Mouse (Mus musculus) adrenal gland, postnatal 14 days (tissue): ENCODE data around the gene Opcml. TPM values are rescaled to one million over a fixed set of nuclear protein-coding genes. Genes with fewer than 3 reads are reported as not detected.
A peak's percentile ranks its signal among the peaks of the same experiment; 100 is the strongest.

Source experiments
- DNase-seq: peaks from one replicate; pipeline ENCODE4 v3.0.0; 2021; ENCODE audit warnings: mixed read lengths
- total RNA-seq: library from RNA; stranded (reverse); gene quantifications from 2 replicates; pipeline ENCODE4 v1.2.3, GENCODE M21; 2021

Gene Opcml
- total RNA-seq, 1 experiment from 2014 or later: 1.4 TPM

DNA sequence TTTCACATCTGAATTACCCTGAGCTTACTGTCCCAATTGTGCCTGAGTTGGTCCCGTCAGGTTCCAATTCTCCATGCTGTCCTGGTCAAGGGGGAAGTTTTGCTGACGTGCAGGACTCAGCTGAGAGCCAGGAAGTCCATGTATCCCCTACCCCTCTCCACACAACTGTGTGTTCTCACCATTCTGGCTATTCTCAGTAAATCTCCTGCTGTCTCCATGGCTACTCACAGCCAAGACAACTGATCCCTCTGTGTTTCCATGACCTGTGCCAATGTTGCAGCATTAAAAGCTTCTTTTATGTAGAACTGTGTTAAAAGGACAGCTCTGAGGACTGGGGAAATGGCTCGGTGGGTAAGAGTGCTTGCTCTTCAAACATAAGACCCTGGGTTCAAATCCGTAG is 373.4 kb downstream of the Opcml start:
- no peak for DNase-seq

DNA sequence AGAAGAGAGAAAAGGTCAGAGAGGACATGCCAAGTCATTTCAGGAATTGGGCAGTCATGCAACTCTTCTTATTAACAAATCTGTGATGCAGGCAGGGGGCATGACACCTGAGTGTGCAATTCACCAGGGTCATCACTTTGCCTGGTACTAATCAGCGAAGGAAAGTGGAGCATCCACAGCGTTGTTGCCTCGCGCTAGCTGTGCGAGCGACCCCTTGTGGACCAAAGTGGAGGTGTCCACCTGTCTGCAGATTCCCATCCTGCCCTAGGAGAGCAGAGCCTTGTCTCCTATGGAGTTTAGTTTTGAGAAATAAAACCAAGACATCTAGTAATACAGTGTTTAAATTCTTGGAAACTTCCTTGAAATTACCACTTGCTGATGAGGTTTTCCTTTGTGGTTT is 381.3 kb downstream of the Opcml start:
- peak; percentile 58 for DNase-seq

DNA sequence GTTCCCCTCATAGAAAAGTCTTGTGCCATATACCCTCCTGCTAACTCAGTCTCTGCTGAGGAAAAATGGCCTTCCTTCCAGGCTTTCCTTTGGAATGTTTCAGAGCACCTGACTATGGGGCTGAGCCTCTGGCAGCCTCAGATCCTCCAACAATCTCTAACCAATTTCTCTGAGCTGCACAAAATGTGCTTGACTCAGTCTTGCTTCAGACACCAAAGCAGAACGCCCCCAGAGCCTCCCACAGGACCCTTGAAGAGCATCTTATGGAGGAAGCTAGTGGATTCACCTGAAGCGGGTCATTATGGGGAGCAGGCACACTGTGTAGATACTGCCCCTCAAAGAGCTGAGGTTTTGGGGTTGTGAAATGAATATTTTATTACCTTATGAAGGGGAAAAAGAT is 386.5 kb downstream of the Opcml start:
- DNase-seq: no peak

DNA sequence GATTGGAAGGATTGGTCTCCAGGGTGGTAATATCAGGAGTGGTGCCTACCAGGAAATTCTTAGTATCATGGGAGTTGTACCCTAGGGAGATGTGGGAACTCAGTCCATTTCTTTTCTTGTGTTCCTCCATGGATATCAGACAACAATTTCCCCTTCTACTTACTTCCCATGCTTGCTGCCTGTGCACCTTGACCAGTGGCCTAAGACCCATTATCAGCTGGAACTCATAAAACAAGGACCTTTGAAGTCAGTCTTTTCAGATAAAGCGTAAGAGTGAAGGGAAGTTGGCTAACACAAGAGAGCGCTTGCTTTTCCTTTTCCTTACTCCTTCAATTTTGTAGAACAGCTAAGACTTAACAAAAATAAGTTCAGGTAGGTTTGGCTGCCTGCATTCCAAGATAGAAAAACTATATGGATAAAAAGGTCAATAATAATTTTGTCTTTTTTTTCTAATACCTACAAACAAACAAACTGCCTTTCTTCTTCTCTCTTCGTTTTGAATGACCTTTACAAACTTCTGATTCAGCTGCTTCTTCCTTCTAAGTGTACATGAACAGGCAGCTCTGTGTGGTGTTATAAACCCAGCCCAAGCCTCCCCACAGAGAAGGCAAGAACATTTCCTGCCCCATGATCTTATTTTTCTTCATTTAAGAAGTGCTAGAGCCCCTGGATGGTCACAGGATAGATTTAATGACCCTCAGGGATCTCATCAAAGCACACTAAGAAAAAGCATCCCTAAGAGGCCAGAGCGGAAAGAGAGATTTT is 387.7 kb downstream of the Opcml start:
- DNase-seq: no peak

DNA sequence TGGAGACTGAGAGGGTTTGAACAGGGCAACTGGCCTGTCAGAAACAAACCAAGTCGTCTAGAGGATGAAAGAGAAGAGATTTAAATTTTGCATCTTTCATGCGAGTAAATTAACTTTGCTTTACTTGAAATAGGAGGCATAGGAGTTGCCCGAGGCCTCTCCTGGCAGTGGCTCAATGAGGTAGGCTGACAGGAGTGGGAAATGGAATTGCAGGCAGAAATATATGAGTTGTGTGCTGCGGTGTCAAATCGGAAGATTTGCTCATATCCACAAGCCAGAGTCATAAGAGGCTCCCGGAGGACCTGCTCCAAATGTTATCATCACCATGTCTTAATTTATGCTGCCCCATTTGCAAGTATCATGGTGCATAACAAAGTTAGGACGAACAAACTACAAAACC is 391.3 kb downstream of the Opcml start:
- DNase-seq: no peak

DNA sequence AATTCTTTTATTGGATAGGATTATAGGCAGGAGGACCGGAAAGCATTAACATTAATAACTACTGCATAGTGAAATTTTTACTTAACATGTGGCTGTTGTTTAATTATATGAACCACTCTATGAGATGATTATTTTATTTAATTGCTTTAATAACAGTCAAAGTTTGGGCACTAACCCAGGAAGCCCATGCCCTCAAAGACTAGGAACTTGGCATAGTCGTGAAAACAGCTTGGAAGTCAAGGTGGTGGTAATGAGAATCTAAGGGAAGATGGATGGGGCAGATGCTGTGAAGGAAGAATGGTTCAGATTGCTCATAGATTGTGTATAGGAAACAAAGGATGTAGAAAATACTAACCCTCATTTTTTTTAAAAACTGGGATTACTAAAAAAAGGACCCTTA is 399.7 kb downstream of the Opcml start:
- no peak for DNase-seq

DNA sequence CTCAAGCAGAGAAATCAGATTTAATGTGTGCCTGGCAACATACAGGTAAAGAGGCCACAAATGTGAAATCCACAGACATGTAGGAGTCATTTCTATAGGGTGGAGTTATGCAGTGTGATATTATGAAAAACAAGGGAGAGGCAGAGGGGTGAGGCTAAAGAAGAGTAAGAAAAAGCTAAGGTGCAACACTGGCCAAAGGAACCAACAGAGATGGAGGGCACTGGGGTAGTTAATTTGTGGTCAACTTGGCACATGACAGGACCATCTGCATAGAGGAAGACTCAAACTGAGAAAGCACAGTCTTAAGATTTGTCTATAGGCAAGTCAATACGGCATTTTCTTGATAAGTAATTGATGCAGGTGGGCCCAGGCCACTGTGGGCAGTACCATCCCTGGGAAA is 400.2 kb downstream of the Opcml start:
- DNase-seq: no peak

DNA sequence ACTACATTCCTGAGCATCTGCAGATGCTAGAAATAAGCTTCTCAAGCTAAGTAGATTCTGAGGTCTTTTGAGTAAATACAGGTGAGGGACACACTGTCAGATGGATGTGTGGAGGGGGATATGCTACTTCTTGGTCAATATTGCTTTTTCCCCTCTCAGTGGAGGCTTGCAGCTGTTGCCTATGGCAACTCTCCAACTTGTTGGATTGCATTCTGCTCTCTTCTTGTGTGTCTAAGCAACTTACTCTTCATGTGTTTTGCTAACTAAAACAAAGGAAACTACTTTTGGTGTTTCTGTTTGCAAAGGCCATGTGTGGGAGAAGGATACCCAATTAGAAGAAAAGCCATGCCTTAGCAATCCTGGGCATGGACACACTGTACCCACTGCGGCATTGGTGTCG is 406.0 kb downstream of the Opcml start:
- DNase-seq: no peak

DNA sequence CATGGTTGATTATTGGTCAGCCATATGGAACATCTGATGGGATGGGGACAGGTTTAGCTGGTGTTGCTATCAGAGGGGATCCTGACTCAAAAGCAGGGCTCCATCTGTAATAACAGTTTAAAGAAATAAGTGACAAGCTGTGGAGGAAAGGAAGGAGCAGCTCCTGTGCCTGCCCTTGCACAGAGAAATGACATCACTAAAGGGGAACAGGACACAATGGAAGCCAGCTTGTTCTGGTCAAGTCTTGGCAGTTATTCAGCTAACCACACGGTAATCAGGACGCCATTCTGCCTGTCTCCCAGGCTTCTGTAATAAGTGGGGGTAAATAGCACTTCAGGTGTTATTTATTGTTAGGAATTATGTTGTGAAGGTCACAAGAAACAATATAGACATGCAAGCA is 406.5 kb downstream of the Opcml start:
- DNase-seq: no peak

DNA sequence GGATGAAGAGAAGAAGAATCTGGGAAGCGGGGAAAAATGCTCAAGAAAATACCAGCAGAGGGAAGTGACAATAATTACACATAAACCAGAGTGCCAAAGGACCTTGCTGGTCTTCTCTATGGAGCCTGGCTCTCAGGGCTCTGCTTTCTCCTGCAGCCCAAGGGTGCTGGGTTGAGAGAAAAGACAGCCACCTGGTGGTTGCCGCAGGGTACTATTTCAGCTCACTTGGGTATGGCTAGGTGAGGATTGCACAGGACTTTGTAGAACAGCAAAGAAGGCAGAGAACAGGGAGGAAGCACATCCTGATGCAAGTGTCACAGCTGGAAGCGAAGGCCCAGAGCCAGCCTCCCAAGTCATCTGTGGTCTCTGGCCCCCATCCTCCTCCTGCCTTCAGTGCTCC is 407.1 kb downstream of the Opcml start:
- DNase-seq: peak; percentile 43

DNA sequence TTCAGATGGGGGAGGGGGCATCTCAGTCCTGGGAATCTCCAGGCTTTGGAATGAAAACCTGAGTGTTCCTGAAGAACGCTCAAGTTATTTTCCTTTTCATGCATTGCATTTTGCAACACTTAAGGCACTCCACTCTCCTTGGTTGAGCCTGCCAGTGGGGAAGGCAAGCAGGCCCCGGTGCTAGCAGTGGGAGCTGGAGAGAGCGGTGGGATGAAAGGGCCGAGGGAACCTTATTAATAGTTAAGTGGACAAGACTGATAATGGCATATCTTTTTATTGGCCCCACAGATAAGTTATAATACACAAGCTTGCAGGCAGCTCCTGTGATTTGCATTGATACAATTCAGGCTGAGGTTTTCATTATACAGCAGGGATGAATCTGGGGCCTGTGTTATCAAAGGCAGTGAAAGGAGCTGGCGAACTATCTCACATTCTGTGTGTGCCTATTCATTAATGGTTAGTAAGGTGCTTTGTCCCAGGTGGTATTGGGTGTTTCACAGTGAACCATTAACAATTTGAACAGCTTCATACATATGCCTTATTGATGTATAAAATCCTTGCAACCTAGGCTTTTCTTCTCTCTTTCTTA is 407.6 kb downstream of the Opcml start:
- DNase-seq: no peak

DNA sequence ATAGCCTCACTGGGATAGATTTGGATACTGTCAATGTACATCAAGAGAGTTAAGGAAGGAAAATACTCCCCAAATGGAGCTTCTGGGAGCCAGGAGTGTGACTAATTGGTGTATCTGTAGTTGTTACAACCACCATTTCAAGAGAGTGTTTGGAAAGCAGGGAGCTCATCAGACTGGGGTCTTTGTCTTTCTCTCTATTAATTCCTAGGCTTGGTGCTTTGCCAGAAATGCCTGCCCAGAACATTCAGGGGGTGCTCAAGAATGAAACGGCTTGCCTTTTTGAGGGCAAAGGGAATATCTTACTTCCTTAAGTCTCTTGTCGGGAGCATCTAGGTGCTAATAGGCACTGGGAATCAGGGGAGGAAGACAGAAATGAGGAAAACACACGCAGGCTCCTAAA is 416.9 kb downstream of the Opcml start:
- no peak for DNase-seq

DNA sequence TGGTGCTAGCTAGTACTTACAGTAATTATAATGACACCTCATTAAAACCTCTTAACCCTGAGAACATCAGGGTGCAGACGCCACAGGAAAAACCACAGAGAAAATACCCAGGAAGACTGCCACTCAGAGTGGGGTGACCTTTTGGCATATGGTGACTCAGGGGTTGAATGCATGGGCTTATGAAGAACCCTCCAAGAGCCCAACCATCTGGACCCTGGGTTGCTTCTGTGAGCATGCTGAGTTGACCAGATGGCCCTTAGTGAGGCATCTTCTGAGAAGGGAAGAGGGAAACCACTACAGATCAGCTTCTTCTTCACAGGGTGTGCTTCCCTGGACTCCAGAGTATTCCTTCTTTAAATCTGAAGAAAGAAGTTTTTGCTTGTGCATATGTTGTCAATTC is 418.1 kb downstream of the Opcml start:
- no peak for DNase-seq

DNA sequence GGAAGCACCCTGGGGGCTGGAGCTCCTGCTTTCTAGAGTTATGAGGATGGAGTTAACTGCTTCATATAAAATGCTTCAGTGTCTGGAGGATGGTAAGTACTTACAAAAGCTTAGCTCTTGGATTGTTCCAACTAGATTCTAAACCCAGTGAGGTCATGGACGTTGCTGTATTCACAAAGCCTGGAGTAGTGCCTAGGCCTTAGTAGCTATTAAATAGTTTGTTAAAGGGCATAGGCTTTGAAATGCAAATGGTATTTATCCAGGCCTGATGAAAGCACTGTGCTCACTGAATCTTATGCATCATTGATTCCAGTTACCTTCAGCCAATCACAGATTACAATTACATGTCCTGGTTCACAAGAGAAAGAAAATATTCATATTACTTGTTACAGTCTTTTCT is 421.3 kb downstream of the Opcml start:
- no peak for DNase-seq

DNA sequence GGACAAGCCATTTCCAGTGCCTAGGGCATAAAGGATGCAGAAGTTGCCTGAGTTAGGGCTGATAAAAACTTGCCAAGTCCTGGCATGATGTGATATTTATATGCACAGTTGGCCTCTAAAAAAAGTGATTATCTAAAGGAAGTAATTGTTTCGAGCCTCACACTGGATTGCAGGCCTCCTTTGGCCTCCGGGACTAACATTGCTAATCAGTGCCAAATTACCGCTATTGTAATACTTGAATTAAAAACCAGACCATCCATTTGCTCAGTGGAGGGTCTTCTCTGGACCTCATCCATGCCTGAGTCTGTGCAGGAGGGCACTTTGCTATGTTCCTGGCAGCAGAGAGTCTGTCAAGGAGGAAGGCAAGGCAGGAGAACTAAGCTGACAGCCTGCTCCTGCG is 423.3 kb downstream of the Opcml start:
- no peak for DNase-seq

DNA sequence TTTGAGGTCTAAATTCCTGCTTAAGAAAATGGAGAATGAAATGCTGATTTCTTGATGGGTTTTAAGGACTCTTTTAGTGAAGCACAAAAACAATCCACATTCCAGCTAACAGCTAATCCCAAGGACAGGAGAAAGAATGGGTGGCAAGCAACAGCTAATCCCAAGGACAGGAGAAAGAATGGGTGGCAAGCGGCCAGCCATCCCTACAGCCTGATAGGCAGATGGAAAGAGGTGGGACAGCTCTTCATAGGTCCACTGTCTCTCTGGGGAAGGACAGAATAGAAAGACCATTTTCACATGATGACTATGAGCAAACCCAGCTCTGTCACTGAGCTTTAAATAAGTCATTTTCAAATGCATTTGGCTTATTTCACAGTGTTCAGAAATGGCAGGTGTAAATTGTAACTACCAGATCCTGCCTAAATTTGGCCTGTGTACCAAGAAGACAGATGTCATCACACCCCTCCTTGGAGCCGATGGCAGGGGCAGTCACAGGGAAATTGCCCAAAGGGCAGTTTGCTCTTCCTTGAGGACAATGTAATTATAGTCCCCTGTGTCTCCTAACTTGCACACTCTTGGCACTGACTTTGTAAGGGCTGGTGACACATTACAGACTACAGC is 427.6 kb downstream of the Opcml start:
- DNase-seq: no peak

DNA sequence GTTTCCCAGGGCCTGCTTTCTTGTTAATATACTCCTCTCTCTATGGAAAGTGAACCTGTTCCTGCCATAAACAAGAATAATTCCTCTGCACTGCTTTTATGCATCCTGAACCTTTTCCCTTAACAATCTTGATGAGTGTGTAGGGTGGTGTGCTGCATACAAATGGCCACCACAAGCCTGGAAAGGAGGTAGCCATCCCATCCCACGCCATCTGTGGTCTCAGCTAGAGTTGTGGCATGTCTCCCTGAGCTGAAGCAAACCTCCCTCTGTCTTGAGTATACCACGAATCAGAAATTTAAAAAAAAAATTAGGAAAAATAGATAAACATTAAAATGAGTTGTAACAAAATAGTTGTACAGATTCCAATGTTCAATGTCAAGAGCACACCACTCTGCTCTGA is 432.2 kb downstream of the Opcml start:
- DNase-seq: no peak

DNA sequence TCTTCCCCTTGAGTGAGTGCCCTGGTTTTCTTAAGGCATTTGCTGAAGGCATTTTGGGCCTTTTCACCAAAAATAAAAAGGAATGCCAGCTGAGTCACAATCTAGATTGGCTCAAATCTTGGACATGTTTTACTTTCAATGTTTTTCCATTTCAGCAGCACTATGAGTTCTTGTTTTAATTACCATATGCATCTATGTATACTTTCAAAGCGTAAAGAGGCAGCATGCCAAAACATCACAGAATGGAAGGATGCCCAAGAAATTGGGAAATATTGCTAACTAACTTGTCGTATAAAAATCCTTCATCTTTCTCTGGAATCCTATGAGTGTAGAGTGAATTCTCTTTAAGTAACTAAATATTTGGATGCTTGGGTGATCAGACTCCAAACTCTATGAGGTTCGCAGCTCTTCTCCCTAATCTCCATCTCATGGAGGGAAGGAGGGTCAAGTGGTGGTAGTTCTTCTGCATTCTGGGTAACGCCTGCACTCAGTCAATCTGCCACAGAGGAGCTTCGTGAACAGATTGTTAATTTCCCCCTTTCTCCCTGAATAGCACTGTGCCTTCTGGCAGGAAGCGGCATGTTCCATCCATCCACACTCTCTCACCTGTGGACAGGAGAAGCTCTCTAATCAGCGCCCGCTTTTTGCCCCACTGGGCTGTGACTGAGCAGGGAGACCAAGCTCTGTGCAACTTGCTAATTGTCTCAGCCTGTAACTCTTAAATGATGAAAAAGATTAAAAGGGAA is 435.4 kb downstream of the Opcml start:
- DNase-seq: no peak

DNA sequence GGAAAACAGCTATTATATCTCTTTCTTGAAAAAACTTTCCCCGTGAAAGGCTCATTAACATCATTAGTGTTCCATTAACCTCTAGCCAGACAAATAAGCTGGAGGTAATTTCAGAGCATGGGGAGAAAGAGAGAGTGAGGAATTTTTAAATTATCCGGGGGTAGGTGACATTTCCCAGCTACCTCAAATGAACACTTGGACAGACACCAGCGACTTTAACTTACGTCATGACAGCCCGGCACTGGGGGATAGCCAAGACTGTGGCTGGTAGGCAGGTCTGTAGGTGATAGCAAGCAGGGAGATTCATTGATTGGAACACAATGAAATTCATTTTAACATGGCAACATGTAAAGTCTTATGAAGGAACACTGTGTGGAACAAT is 436.0 kb downstream of the Opcml start:
- no peak for DNase-seq

DNA sequence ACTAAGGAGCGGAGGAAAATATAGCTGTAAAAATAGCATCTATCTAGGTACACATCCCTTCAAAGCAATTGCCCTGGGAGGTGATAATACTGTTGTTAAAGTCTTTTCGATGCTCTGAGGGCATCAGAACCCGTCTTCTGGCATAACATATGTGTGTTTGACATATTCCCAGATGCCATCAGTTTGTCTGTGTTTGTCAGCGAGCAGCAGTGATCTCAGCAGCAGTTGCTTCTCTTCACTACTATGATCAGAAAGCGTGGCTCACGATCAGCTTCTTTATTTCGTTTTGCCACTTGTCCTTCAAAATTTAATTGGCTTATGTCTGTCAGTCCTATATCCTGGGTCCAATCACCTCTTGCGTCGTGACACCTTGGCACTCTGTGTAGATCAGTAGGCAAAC is 447.9 kb downstream of the Opcml start:
- no peak for DNase-seq

DNA sequence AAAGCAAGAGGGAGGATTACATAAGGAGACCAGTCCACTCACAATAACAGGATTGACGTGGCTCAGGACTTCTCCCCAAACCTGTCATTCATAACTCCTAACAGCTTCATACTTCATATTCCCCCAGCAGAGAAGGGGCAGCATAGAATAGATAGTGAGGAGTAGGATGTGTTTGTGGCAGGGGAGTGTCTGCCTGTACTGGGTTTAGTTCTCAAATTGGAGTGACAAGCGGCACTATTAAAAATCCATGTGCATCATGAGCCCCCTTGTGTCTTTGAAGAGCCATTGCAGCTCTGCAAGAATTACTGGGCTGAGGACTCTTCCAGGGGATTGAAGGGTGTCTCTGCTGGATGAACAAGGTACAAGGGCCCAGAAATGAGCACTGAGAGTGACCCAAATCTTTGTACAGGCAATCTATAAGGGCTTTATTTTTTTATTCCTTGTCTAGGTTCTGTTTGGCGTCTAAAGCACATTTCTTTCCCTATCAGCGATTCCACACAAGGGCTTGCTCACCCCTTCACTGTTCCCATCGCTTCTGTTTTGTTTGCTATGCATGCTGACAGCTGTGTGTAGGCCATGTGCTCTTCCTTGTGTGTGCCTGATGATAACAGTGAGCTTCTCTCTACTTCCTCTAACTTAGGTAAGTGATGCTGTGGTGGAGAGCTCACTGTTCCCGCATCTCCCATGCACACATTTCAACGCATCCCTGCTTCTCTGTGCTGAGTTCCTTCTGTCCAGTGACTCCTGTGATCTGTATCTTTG is 457.3 kb downstream of the Opcml start:
- DNase-seq: peak; percentile 9

DNA sequence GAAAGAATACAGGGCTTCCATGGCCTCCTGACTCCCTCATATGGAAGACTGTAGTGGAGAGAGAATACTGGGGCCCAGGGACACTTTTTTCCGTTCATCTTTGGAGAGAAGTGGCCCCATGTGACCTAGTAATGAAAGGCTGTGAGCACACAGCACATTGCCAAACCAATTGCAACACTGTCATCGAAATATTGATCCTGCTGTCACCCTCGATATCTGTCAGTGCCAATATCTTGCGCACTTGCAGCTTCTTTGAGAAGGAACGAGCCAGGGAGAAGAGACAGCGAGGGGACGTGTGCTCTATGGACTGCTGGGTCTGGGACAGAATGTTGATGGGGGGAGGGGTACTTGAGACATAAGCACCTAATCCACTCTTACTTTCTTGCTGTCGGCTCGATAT is 460.8 kb downstream of the Opcml start:
- DNase-seq: no peak
